Mouse (Mus musculus) urinary bladder, postnatal 36 days (tissue): Measurements from ENCODE around the gene Slco4a1.

Experiments used
- DNase-seq, 2 experiments: peaks; one replicate each; pipeline ENCODE4 v3.0.0; 2022; ENCODE audit warnings: low spot score in 2 of 2, mixed read lengths in 1 of 2

Gene Slco4a1

GRCm38 (mm10) chr2:180508455-180509115 lies 52.5 kb downstream of the Slco4a1 start:
- DNase-seq = no peak

- DNase-seq = no peak
These were observed 54.8 kb downstream of the Slco4a1 start for GRCm38 (mm10) chr2:180510867-180511266.

GRCm38 (mm10) chr2:180511875-180512661 lies 56.0 kb downstream of the Slco4a1 start:
- DNase-seq = no peak

- no peak for DNase-seq
These were observed 57.0 kb downstream of the Slco4a1 start for GRCm38 (mm10) chr2:180513019-180513418.

GRCm38 (mm10) chr2:180513835-180514234 lies 57.8 kb downstream of the Slco4a1 start:
- DNase-seq = no peak

GRCm38 (mm10) chr2:180521437-180522221 lies 65.6 kb downstream of the Slco4a1 start:
- no peak for DNase-seq

GRCm38 (mm10) chr2:180522825-180523224 lies 66.8 kb downstream of the Slco4a1 start:
- DNase-seq = no peak
